Comparison of ENCODE assay signal across 11 mouse cellular contexts in genomic region chr10:5867981-5868552, GRCm38 (mm10). TPM values are rescaled to one million over a fixed set of nuclear protein-coding genes. Genes with fewer than 3 reads are reported as not detected.
DNase-seq lines count a peak whose midpoint lies in the region; ATAC-seq lines count a peak whose summit lies in the region.
"Had no signal": no experiment of that assay in that cellular context is flagged by ENCODE, and none has a peak within 500 bp of the region (broad histone marks: within the 10 kb centered on the region; RNA-seq: fewer than 3 reads in every experiment).

No protein-coding gene starts in this region.

- no peaks in the 10 kb centered on the region for H3K27me3 ChIP-seq in intestine, embryonic 15.5 days (replicated peaks)

- no peak overlapping the region for H3K9ac ChIP-seq in intestine, embryonic 15.5 days

- WGBS in intestine, embryonic 15.5 days: 70% methylated on average over 11 of the region's 11 CpGs

- peak; percentile 89 for ATAC-seq in frontal cortex, adult (ENCODE audit: low TSS enrichment)
- ATAC-seq in intestine, embryonic 15.5 days: no peak

- no peak overlapping the region for H3K27ac ChIP-seq in intestine, embryonic 15.5 days
- H3K27ac ChIP-seq: stomach, postnatal 0 days had no signal

- H3K4me2 ChIP-seq in intestine, embryonic 15.5 days (replicated peaks): no peak overlapping the region

- no peak overlapping the region for H3K4me3 ChIP-seq in intestine, embryonic 15.5 days (replicated peaks)

- H3K4me1 ChIP-seq in intestine, embryonic 15.5 days (replicated peaks): no peaks in the 10 kb centered on the region

- H3K9me3 ChIP-seq in intestine, embryonic 15.5 days: no peaks in the 10 kb centered on the region

- no peaks in the 10 kb centered on the region for H3K36me3 ChIP-seq in intestine, embryonic 15.5 days

- intact Hi-C loops in left cerebral cortex, postnatal 25 days (cut with DNase I): loop anchor here (5.0 kb wide), 1 partner anchor 54 kb away; the partner anchor contains the start of gene Rgs17

- DNase-seq in frontal cortex, postnatal 14 days (ENCODE audit: low spot score in 2 of 2): no peak
- DNase-seq in 416B (ENCODE audit: low read depth): peak; percentile 56
- peak; percentile 63 to 64 for DNase-seq in cerebellum, postnatal 10 days
- DNase-seq in left cerebral cortex, postnatal 25 days (ENCODE audit: low spot score in 2 of 2): peak; percentile 33 to 82
- DNase-seq in testis, postnatal 10 days (ENCODE audit: low spot score): no peak
- no peak for DNase-seq in embryo, embryonic 11 days
- DNase-seq: gastrocnemius, postnatal 25 days; lung, postnatal 10 days had no signal

RNA-seq across cellular contexts. Expression of gene Mtrf1l, which starts 44.4 kb away (rescaled TPM):
- 10 to 100 TPM; 11.1 to 11.3 TPM for total RNA-seq in left cerebral cortex, postnatal 25 days (2021)
- 14.7 and 18.1 TPM in 2 replicates for polyA plus RNA-seq in intestine, embryonic 15.5 days (2015; fragmentation: Nextera tagmentation; extraction: Ambion mirVana)

RNA-seq across cellular contexts. Expression of gene Rgs17, which starts 54.1 kb away (rescaled TPM):
- total RNA-seq in left cerebral cortex, postnatal 25 days (2021): 10 to 100 TPM; 72.5 to 77.4 TPM
- polyA plus RNA-seq in intestine, embryonic 15.5 days (2015; fragmentation: Nextera tagmentation; extraction: Ambion mirVana): 1.9 and 2.5 TPM in 2 replicates

Comparison
In these comparisons a context has a peak if more than half of its experiments do, and no peak if none do; other contexts are left out.
1. DNase-seq: peak in 416B (single experiment), cerebellum, postnatal 10 days (2 of 2) and left cerebral cortex, postnatal 25 days (2 of 2); none in frontal cortex, postnatal 14 days (0 of 2), testis, postnatal 10 days (single experiment) and embryo, embryonic 11 days (single experiment).